Mouse (Mus musculus) hindbrain, postnatal 0 days (tissue): Measurements from ENCODE around the gene Misp. TPM values are rescaled to one million over a fixed set of nuclear protein-coding genes. Genes with fewer than 3 reads are reported as not detected.

ENCODE experiments used
- ATAC-seq: fragments of 200-750 bp; cut with Nextera tagmentation; 2 replicates; pipeline ENCODE4 v1.8.0; 2017; ENCODE audit warnings: mild to moderate bottlenecking, moderate TSS enrichment, moderate library complexity
- DNase-seq: peaks from one replicate; pipeline ENCODE4 v3.0.0-alpha.2; 2015; ENCODE audit warnings: low spot score
- H3K27ac ChIP-seq: fragments of 300-500 bp; sonication (generic); 2 replicates; pipeline ENCODE4 v1.5.1; 2014; ENCODE audit warnings: mild to moderate bottlenecking
- H3K27me3 ChIP-seq: fragments of 300-500 bp; sonication (generic); 2 replicates; pipeline ENCODE4 v1.6.1; 2014; ENCODE audit warnings: low read length, mixed read lengths; ENCODE audit not compliant: insufficient read depth
- H3K36me3 ChIP-seq: fragments of 300-500 bp; sonication (generic); 2 replicates; pipeline ENCODE4 v1.6.1; 2014; ENCODE audit warnings: low read length, mixed read lengths; ENCODE audit not compliant: insufficient read depth
- H3K4me1 ChIP-seq: fragments of 300-500 bp; sonication (generic); 2 replicates; pipeline ENCODE4 v1.6.1; 2014; ENCODE audit warnings: antibody characterized with exemption, low read length, mixed read lengths; ENCODE audit not compliant: insufficient read depth
- H3K4me2 ChIP-seq: fragments of 300-500 bp; sonication (generic); 2 replicates; pipeline ENCODE4 v1.6.1; 2014; ENCODE audit warnings: low read depth, mild to moderate bottlenecking, low read length, moderate library complexity, mixed read lengths
- H3K4me3 ChIP-seq: fragments of 300-500 bp; sonication (generic); 2 replicates; pipeline ENCODE4 v1.5.1; 2014; ENCODE audit warnings: low read length
- H3K9ac ChIP-seq: fragments of 300-500 bp; sonication (generic); replicated peaks from 2 replicates; pipeline ENCODE4 v1.6.1; 2014; ENCODE audit warnings: mild to moderate bottlenecking, low read length, moderate library complexity, mixed read lengths
- H3K9me3 ChIP-seq: fragments of 300-500 bp; sonication (generic); 2 replicates; pipeline ENCODE4 v1.6.1; 2016; ENCODE audit warnings: low read length, mixed read lengths
- CTCF ChIP-seq: IDR thresholded peaks from 2 replicates; pipeline ENCODE4 v1.5.1; 2016; ENCODE audit warnings: antibody characterized with exemption, control low read depth, low read depth
- WGBS: fragments of 180-500 bp; shearing (Covaris S2); extraction: QIAGEN DNeasy Blood & Tissue Kit; methylation state at CpG from one replicate; pipeline ENCODE4 v1.1.7; 2014; 5-methylcytosine and 5-hydroxymethylcytosine counted together
- polyA plus RNA-seq: library from polyadenylated mRNA; unstranded; fragments of >200 nt; fragmentation: Nextera tagmentation; extraction: Ambion mirVana; gene quantifications from 2 replicates; pipeline ENCODE4 v1.2.1, GENCODE M21; 2015
- total RNA-seq: library from RNA; depleted of rRNA; stranded (reverse); fragments of >200 nt; gene quantifications from 2 replicates; pipeline ENCODE4 v1.2.3, GENCODE M21; 2014

The Misp gene
- total and polyA plus RNA-seq, 2 experiments from 2014 or later = 0.05 to 0.33 TPM

DNA sequence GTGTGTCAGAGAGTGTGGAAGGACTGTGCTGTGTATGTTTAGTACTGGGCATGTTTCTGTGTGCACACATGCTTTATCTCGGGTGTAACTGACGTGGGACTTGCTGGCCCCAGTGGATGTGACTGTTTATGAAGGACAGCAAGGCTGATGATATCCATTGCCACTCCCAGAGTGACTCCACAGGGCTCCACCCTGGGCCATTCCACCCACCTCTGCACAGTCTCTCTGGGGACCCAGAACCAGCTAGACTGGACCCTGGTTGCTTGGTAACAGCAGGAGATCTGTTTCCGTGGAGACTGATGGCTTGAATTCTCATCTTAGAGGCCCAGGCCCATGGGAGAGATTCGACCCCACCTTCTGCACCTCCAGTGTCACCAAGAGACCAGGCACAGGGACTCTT, 2.6 kb upstream of the Misp start:
- peaks cover 29% of the 10 kb centered on the region for H3K36me3 ChIP-seq
- DNase-seq (no peak), ATAC-seq (no peak)
- H3K4me2 ChIP-seq = no peak overlapping the region
- TF ChIP-seq CTCF = no peak
- WGBS = 63% methylated on average over 4 of the region's 4 CpGs
- no peaks in the 10 kb centered on the region for H3K27me3 ChIP-seq
- H3K9me3 ChIP-seq = no peaks in the 10 kb centered on the region
- no peak overlapping the region for H3K4me3 ChIP-seq
- H3K4me1 ChIP-seq = no peaks in the 10 kb centered on the region
- no peak overlapping the region; the same call in 1 of the 2 replicates for H3K9ac ChIP-seq
- no peak overlapping the region for H3K27ac ChIP-seq

DNA sequence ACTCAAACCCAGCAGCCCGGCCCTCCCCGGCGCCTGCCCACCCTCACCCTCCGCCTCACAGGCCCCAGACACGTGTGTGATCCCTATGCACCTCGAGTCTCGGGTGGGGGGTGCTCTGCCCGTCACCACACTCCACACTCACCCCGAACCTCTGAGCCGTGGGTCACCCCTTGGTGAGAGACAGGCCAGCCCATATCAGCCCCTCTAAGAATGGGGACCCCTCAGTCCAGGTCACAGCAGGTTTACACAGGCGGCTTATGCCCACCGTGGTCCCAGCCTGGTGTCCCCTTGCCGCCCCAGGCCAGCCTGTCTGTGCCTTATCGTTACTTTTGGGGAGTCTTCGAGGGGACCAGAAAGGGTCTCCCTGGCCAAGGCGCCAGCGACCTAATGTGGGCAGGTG, 1.2 kb upstream of the Misp start:
- Histone ChIP-seq H3K27ac (no peak overlapping the region), H3K4me3 (no peak overlapping the region), H3K9ac (no peak overlapping the region), H3K27me3 (no peaks in the 10 kb centered on the region), H3K36me3 (peaks cover 29% of the 10 kb centered on the region), H3K9me3 (no peaks in the 10 kb centered on the region), H3K4me2 (no peak overlapping the region), H3K4me1 (no peaks in the 10 kb centered on the region)
- ATAC-seq (peak; percentile 24; the same call in 1 of the 2 replicates), DNase-seq (no peak)
- no peak for TF ChIP-seq CTCF
- WGBS = 90% methylated on average over 17 of the region's 17 CpGs

DNA sequence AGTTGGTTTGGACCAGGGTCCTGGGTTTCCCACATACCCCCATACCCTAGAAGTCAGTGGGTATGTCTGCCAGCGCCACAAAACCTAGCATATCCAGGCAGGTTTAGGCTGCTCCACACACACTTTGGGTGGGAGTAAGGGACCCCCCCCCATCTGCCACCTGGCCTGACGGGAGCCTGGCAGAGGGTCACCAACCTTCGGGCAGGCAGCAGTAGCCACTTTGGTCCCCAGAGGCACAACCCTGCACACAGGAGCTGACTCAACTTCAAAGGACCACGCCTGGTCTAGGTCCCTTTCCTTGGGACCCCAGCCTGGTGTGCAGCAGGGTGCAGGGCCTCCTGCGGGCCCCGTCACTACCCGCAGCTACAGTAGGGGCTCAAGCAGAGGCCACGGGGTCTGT, 512 bp upstream of the Misp start:
- H3K27me3 ChIP-seq = no peaks in the 10 kb centered on the region
- H3K36me3 ChIP-seq = peaks cover 26% of the 10 kb centered on the region
- TF ChIP-seq CTCF = no peak

DNA sequence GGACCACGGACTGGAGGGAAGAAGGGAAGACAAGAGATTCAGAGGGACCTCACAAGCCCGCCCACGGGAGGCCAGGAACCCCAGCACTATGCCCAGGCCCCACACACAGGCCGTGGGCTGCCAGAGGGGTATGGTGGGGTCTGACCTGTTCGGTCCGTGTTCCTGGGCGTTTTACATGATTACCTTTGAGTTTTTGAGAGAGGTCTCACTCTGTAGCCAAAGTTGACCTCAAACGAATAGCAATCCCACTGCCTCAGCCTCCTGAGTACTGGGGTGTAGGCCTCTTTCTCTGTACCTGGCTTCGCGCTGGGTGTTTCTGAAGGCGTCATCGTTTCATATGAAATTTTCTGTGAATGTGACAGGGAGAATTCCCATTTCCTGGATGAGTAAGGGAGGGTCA, 942 bp downstream of the Misp start:
- Histone ChIP-seq H3K27ac (no peak overlapping the region), H3K4me2 (no peak overlapping the region), H3K9ac (no peak overlapping the region), H3K4me1 (no peaks in the 10 kb centered on the region), H3K9me3 (no peaks in the 10 kb centered on the region), H3K27me3 (no peaks in the 10 kb centered on the region), H3K36me3 (peaks cover 15% of the 10 kb centered on the region; the same call in 1 of the 2 replicates), H3K4me3 (no peak overlapping the region)
- WGBS = 87% methylated on average over 12 of the region's 12 CpGs
- TF ChIP-seq CTCF = no peak
- no peak for DNase-seq
- ATAC-seq = no peak

More for the DNA sequence above, 512 bp upstream of the Misp start:
- no peak overlapping the region for H3K27ac ChIP-seq
- H3K9ac ChIP-seq = no peak overlapping the region
- no peaks in the 10 kb centered on the region for H3K4me1 ChIP-seq
- WGBS = 89% methylated on average over 8 of the region's 8 CpGs
- no peak overlapping the region for H3K4me3 ChIP-seq
- no peaks in the 10 kb centered on the region for H3K9me3 ChIP-seq
- ATAC-seq = no peak
- H3K4me2 ChIP-seq = no peak overlapping the region
- DNase-seq = no peak

DNA sequence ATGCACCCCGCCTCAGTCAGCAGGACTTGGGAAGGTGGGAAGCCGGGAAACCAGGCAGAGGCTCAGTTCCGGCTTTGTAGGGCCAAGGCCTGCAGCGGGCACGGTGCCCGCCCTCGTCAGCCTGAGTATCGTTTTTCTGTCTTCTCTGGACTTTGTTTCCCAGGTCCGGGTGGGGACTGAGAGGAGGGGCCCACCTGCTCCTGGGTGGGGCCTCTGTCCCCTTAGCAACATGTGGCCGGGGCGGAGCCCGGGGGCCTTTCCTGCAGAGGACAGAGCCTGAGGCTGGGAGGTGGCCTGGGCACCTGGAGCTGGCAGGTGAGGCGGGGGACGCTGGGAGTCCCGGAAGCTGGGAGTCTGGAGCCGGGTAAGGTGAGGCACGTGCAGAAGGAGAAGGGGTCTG, 1.6 kb downstream of the Misp start:
- ATAC-seq = no peak
- no peak for TF ChIP-seq CTCF
- WGBS = 33% methylated on average over 17 of the region's 17 CpGs

DNA sequence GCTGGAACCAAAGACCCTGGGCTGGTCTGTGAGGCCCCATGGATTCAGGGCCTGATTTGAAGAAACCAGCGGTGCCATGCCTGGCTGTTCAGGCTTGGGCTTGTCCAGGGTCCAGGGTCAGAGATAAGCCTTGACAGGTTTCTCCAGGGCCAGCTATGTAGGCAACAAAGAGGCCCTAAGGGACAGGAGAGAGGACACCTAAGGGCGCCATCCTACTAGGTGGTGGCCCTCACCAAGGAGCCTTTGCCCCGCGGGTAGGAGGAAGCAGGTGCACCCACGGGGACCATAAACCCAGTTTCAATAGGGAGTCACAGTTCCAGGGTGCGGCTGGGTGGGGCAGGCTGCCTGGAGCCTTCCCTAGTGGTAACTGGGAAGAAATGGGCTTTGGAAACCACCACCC, 2.2 kb downstream of the Misp start:
- Histone ChIP-seq H3K4me1 (no peaks in the 10 kb centered on the region), H3K9ac (no peak overlapping the region), H3K9me3 (no peaks in the 10 kb centered on the region), H3K36me3 (peaks cover 14% of the 10 kb centered on the region; the same call in 1 of the 2 replicates), H3K27ac (no peak overlapping the region), H3K4me2 (no peak overlapping the region), H3K4me3 (no peak overlapping the region), H3K27me3 (no peaks in the 10 kb centered on the region)
- 78% methylated on average over 6 of the region's 6 CpGs for WGBS
- ATAC-seq (no peak), DNase-seq (no peak)
- no peak for TF ChIP-seq CTCF

More for the DNA sequence above, 1.6 kb downstream of the Misp start:
- Histone ChIP-seq H3K4me1 (no peaks in the 10 kb centered on the region), H3K36me3 (peaks cover 15% of the 10 kb centered on the region; the same call in 1 of the 2 replicates), H3K27ac (no peak overlapping the region), H3K4me2 (no peak overlapping the region), H3K9me3 (no peaks in the 10 kb centered on the region), H3K9ac (no peak overlapping the region), H3K27me3 (no peaks in the 10 kb centered on the region), H3K4me3 (no peak overlapping the region)
- DNase-seq = no peak

DNA sequence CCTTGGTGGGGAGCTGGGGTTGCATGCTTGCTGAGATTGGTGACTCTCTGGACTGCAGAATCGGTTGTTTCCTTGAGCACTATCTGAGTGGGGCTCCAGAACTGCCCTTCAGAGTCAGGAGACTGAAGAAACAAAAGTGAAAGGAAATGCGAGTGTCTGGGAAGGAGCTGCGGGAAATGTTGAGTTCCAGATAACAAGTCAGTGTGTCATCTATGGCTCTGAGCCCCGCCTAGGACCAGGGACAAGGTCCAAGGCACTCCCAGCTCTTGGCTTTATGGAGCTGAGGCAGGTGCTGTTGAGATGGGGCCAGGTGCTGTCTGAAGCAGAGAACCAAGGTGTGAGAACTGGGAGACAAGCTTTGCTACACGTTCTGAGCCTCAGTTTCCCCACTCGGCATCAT, 3.6 kb downstream of the Misp start:
- no peak overlapping the region for H3K9ac ChIP-seq
- DNase-seq (no peak), ATAC-seq (no peak)
- H3K4me3 ChIP-seq = no peak overlapping the region
- 70% methylated on average over 6 of the region's 6 CpGs for WGBS
- H3K4me2 ChIP-seq = no peak overlapping the region
- no peak overlapping the region for H3K27ac ChIP-seq
- H3K36me3 ChIP-seq = peaks cover 9% of the 10 kb centered on the region; the same call in 1 of the 2 replicates
- no peaks in the 10 kb centered on the region for H3K4me1 ChIP-seq
- no peak for TF ChIP-seq CTCF
- H3K27me3 ChIP-seq = no peaks in the 10 kb centered on the region
- H3K9me3 ChIP-seq = no peaks in the 10 kb centered on the region
